ENCODE assay signal across 14 mouse cellular contexts in the genomic region with DNA sequence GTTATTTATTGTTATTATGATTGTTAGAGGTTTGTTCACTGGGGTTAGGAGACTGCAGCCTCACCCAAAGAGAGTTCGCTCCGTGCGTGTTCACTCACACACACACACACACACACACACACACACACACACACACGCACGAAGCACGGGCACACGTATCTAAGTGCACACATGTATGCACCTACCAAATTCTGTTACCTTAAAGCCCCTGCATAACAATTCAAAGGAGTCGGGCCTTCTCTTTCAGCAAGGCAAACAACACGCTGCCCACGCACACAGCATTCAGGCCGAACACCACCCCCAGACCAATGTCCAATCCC. TPM values are rescaled to one million over a fixed set of nuclear protein-coding genes. Genes with fewer than 3 reads are reported as not detected.
DNase-seq lines count a peak whose midpoint lies in the region; ATAC-seq and TF ChIP-seq lines count a peak whose summit lies in the region.
"Had no signal": no experiment of that assay in that cellular context is flagged by ENCODE, and none has a peak within 500 bp of the region (broad histone marks: within the 10 kb centered on the region; RNA-seq: fewer than 3 reads in every experiment).

No protein-coding gene starts in this region.

- H3K27ac ChIP-seq in heart, embryonic 10.5 days = peak overlapping the region; percentile 43; the same call in 1 of the 2 replicates
- H3K27ac ChIP-seq in heart, embryonic 11.5 days (ENCODE audit: low read depth, low read length) = no peak overlapping the region
- H3K27ac ChIP-seq in testis, adult 2 months (ENCODE audit: control insufficient read depth, insufficient read depth, low read depth, low read length) = peak overlapping the region; percentile 17; the same call in 1 of the 2 replicates
- no peak overlapping the region for H3K27ac ChIP-seq in limb, embryonic 14.5 days (replicated peaks; ENCODE audit: low read depth, low read length)
- H3K27ac ChIP-seq: limb, embryonic 15.5 days had no signal

- no peak overlapping the region for H3K4me2 ChIP-seq in heart, embryonic 11.5 days
- no peak overlapping the region for H3K4me2 ChIP-seq in limb, embryonic 14.5 days (replicated peaks; ENCODE audit: low read depth, low read length, severe bottlenecking)

- no peaks in the 10 kb centered on the region for H3K36me3 ChIP-seq in heart, embryonic 10.5 days
- H3K36me3 ChIP-seq in heart, embryonic 11.5 days (ENCODE audit: control insufficient read depth, insufficient read depth, low read length) = no peaks in the 10 kb centered on the region
- H3K36me3 ChIP-seq in testis, adult 2 months (ENCODE audit: control insufficient read depth, insufficient read depth, low read length) = no peaks in the 10 kb centered on the region
- H3K36me3 ChIP-seq in limb, embryonic 14.5 days (ENCODE audit: control insufficient read depth, insufficient read depth, low read length) = no peaks in the 10 kb centered on the region
- H3K36me3 ChIP-seq: limb, embryonic 15.5 days had no signal

- H3K4me1 ChIP-seq in heart, embryonic 10.5 days = 0 out of 2 replicates have a peak, but pooled peaks cover 4% of the 10 kb centered on the region
- H3K4me1 ChIP-seq in heart, embryonic 11.5 days (ENCODE audit: control insufficient read depth, insufficient read depth, low read length) = no peaks in the 10 kb centered on the region; the same call in 1 of the 2 replicates
- peaks cover 10% of the 10 kb centered on the region for H3K4me1 ChIP-seq in testis, adult 2 months (ENCODE audit: control insufficient read depth, insufficient read depth, low read length)
- H3K4me1 ChIP-seq in limb, embryonic 14.5 days (ENCODE audit: control insufficient read depth, insufficient read depth, low read length) = peaks cover 7% of the 10 kb centered on the region

- TF ChIP-seq POLR2A in testis, adult 2 months (IDR thresholded peaks at IDR 0.05; ENCODE audit: control insufficient read depth, low read depth, low read length) = no peak
- no peak for TF ChIP-seq POLR2A in limb, embryonic 14.5 days (IDR thresholded peaks at IDR 0.05; ENCODE audit: borderline replicate concordance, extremely low read depth, insufficient read depth, insufficient read length)

- 0 out of 2 replicates have a peak overlapping the region, but pooled peaks have one; percentile 19 for H3K4me3 ChIP-seq in heart, embryonic 10.5 days
- H3K4me3 ChIP-seq in heart, embryonic 11.5 days (ENCODE audit: low read depth, low read length) = no peak overlapping the region
- H3K4me3 ChIP-seq in testis, adult 2 months (ENCODE audit: control insufficient read depth, low read depth, low read length) = no peak overlapping the region; the same call in 1 of the 2 replicates
- H3K4me3 ChIP-seq in limb, embryonic 14.5 days (replicated peaks; ENCODE audit: low read length) = 0 out of 2 replicates have a peak overlapping the region, but pooled peaks have one; percentile 9
- H3K4me3 ChIP-seq: megakaryocyte, embryonic 14.5 days had no signal

- H3K9me3 ChIP-seq in heart, embryonic 10.5 days = no peaks in the 10 kb centered on the region
- no peaks in the 10 kb centered on the region for H3K9me3 ChIP-seq in heart, embryonic 11.5 days (replicated peaks; ENCODE audit: control insufficient read depth, low read length)
- H3K9me3 ChIP-seq in limb, embryonic 14.5 days (ENCODE audit: control insufficient read depth, low read length) = no peaks in the 10 kb centered on the region
- H3K9me3 ChIP-seq: limb, embryonic 15.5 days; megakaryocyte, embryonic 14.5 days had no signal

- no peak for ATAC-seq in heart, embryonic 11.5 days (replicated peaks; ENCODE audit: insufficient number of reproducible peaks, low FRiP score, low TSS enrichment)
- no peak for ATAC-seq in limb, embryonic 14.5 days (ENCODE audit: low FRiP score, low read depth)
- no peak for ATAC-seq in megakaryocyte-erythroid progenitor cell, adult 5-6 weeks (replicated peaks; ENCODE audit: low FRiP score, low TSS enrichment, poor library complexity, severe bottlenecking)

- peaks cover 98% of the 10 kb centered on the region for H3K27me3 ChIP-seq in heart, embryonic 10.5 days (ENCODE audit: insufficient read depth, poor library complexity, severe bottlenecking)
- peaks cover 89% of the 10 kb centered on the region for H3K27me3 ChIP-seq in heart, embryonic 11.5 days (ENCODE audit: control insufficient read depth, insufficient read depth, low read length)
- H3K27me3 ChIP-seq in testis, adult 2 months (ENCODE audit: control insufficient read depth, insufficient read depth, low read length) = peaks cover 6% of the 10 kb centered on the region
- H3K27me3 ChIP-seq in limb, embryonic 14.5 days (ENCODE audit: control insufficient read depth, insufficient read depth, low read length) = peaks cover 85% of the 10 kb centered on the region

- no peak for DNase-seq in heart, embryonic 10.5 days (ENCODE audit: low spot score)
- DNase-seq in testis, postnatal 10 days (ENCODE audit: low spot score) = no peak
- no peak for DNase-seq in limb, embryonic 14.5 days (ENCODE audit: low spot score)
- peak; percentile 33 for DNase-seq in testis, postnatal 14 days (ENCODE audit: low spot score)
- no peak for DNase-seq in thymus, adult 18-20 months
- DNase-seq: adrenal gland, adult 8-10 months; heart, postnatal 14 days; right cerebral cortex, postnatal 4 days; thymus, postnatal 14 days had no signal

- no peak for TF ChIP-seq CTCF in testis, adult 2 months (IDR thresholded peaks at IDR 0.05; ENCODE audit: control insufficient read depth, insufficient read depth, insufficient replicate concordance, low read depth, low read length)

- H3K9ac ChIP-seq in heart, embryonic 11.5 days (ENCODE audit: low read depth, low read length) = no peak overlapping the region
- H3K9ac ChIP-seq in limb, embryonic 14.5 days (ENCODE audit: low read depth, low read length, severe bottlenecking) = no peak overlapping the region
- H3K9ac ChIP-seq: limb, embryonic 15.5 days had no signal

- 12% methylated on average over 11 of the region's 11 CpGs for WGBS in heart, embryonic 10.5 days
- WGBS in heart, embryonic 11.5 days (ENCODE audit: insufficient replicate concordance) = 9% methylated on average over 11 of the region's 11 CpGs
- 30% methylated on average over 11 of the region's 11 CpGs for WGBS in limb, embryonic 14.5 days

RNA-seq across cellular contexts. Expression of a gene that starts 41.2 kb away (rescaled TPM):
- 0.81 and 6.6 TPM in 2 replicates for polyA plus RNA-seq in heart, embryonic 10.5 days (2016; fragmentation: Nextera tagmentation; extraction: Ambion mirVana)
- polyA plus RNA-seq in heart, embryonic 11.5 days (2014; fragmentation: Nextera tagmentation; extraction: Ambion mirVana) = 1.2 and 2.0 TPM in 2 replicates
- polyA plus RNA-seq in testis, adult 2 months (2012; rRNA removed) = 0.33 and 0.36 TPM in 2 replicates
- polyA plus RNA-seq in limb, embryonic 14.5 days (2012; rRNA removed) = 5.9 and 7.5 TPM in 2 replicates
- polyA plus RNA-seq in limb, embryonic 14.5 days (2014; fragmentation: Nextera tagmentation; extraction: Ambion mirVana) = 1.9 and 3.5 TPM in 2 replicates
- not detected in 2 replicates for total RNA-seq in megakaryocyte-erythroid progenitor cell, adult 5-6 weeks (2014; fragmentation: Nextera tagmentation)
- total RNA-seq in megakaryocyte-erythroid progenitor cell, adult 5-6 weeks (2017) = not detected in 2 replicates

Comparison
In these comparisons a context has a peak if more than half of its experiments do, and no peak if none do; other contexts are left out.
1. H3K27ac ChIP-seq: peak in heart, embryonic 10.5 days (single experiment) and testis, adult 2 months (single experiment); none in heart, embryonic 11.5 days (single experiment) and limb, embryonic 14.5 days (single experiment).
2. H3K4me3 ChIP-seq: peak in heart, embryonic 10.5 days (single experiment) and limb, embryonic 14.5 days (single experiment); none in heart, embryonic 11.5 days (single experiment) and testis, adult 2 months (single experiment).